Mouse (Mus musculus) hindbrain, embryonic 16.5 days (tissue): ENCODE measurements around the gene Bag6. TPM values are rescaled to one million over a fixed set of nuclear protein-coding genes. Genes with fewer than 3 reads are reported as not detected.

Source experiments
- ATAC-seq: fragments of 200-750 bp; cut with Nextera tagmentation; 2 replicates; pipeline ENCODE4 v1.8.0; 2017; ENCODE audit warnings: moderate TSS enrichment, moderate library complexity
- H3K27ac ChIP-seq: fragments of 300-500 bp; sonication (generic); 2 replicates; pipeline ENCODE4 v1.5.1; 2014; ENCODE audit warnings: low read depth, mild to moderate bottlenecking, control low read depth, low read length, moderate library complexity
- H3K27me3 ChIP-seq: fragments of 300-500 bp; sonication (generic); replicated peaks from 2 replicates; pipeline ENCODE4 v1.6.1; 2014; ENCODE audit warnings: low read length; ENCODE audit not compliant: control insufficient read depth, insufficient read depth
- H3K36me3 ChIP-seq: fragments of 300-500 bp; sonication (generic); 2 replicates; pipeline ENCODE4 v1.6.1; 2014; ENCODE audit warnings: mild to moderate bottlenecking, low read length, moderate library complexity, mixed read lengths; ENCODE audit not compliant: control insufficient read depth, insufficient read depth
- H3K4me1 ChIP-seq: fragments of 300-500 bp; sonication (generic); 2 replicates; pipeline ENCODE4 v1.6.1; 2014; ENCODE audit warnings: low read depth, low read length; ENCODE audit not compliant: control insufficient read depth, insufficient read depth
- H3K4me2 ChIP-seq: fragments of 300-500 bp; sonication (generic); 2 replicates; pipeline ENCODE4 v1.6.1; 2014; ENCODE audit warnings: mild to moderate bottlenecking, low read length, control low read depth, moderate library complexity
- H3K4me3 ChIP-seq: fragments of 300-500 bp; sonication (generic); 2 replicates; pipeline ENCODE4 v1.5.1; 2014; ENCODE audit warnings: mild to moderate bottlenecking, low read length, control low read depth, moderate library complexity
- H3K9ac ChIP-seq: fragments of 300-500 bp; sonication (generic); 2 replicates; pipeline ENCODE4 v1.6.1; 2014; ENCODE audit warnings: low read depth, mild to moderate bottlenecking, control low read depth, low read length, moderate library complexity
- H3K9me3 ChIP-seq: fragments of 300-500 bp; sonication (generic); 2 replicates; pipeline ENCODE4 v1.6.1; 2014; ENCODE audit warnings: mild to moderate bottlenecking, low read length, moderate library complexity; ENCODE audit not compliant: control insufficient read depth
- WGBS: fragments of 180-500 bp; shearing (Covaris S2); extraction: QIAGEN DNeasy Blood & Tissue Kit; methylation state at CpG from one replicate; pipeline ENCODE4 v1.1.7; 2014; 5-methylcytosine and 5-hydroxymethylcytosine counted together
- polyA plus RNA-seq: library from polyadenylated mRNA; unstranded; fragments of >200 nt; fragmentation: Nextera tagmentation; extraction: Ambion mirVana; gene quantifications from 2 replicates; pipeline ENCODE4 v1.2.1, GENCODE M21; 2015

Bag6 gene
- polyA plus RNA-seq, 1 experiment from 2014 or later, result 50.9 TPM

DNA sequence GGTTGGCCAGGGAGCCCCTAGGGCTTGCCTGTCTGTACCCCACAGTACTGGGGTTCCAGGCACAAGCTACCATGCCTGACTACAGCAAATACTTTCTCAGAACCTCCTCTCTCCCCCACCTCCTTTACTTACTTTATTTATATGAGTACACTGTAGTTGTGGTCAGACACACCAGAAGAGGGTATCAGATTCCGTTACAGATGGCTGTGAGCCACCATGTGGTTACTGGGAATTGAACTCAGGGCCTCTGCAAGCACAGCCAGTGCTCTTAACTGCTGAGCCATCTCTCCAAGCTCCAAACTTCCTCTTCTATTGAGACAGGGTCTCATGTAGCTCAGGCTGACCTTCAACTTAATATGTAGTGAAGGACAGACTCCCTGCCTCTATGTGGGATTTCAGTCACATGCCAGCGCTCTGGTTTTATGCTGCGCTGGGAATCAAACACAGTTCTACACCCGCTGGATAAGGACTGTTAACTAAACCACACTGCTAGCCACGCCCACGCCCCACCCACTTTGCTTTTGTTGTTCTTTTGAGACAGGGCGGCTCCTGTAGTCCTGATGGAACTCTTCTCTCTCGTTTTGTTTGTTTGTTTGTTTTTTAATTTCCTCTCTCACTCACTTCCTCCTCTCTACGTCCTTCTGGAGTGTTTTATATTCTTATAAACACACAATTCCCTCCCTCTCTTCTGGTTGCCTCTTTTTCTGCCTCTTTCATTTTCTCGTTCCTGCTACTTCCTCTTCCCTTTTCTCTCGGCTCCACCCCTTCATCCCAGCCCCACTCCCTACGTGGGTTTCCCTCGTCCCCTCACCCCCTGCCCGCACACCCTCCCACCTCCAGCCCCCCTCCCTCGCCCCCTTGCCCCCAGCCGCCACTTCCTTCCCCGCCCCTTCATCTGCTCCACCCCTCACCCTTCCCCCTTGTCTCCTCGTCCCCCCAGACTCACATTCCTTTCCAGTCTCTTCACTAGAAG is 50.9 kb downstream of the Bag6 start:
- peak overlapping the region; percentile 36 for H3K4me3 ChIP-seq
- H3K4me1 ChIP-seq, result peaks cover 2% of the 10 kb centered on the region; the same call in 1 of the 2 replicates
- no peaks in the 10 kb centered on the region for H3K9me3 ChIP-seq
- 2% methylated on average over 18 of the region's 18 CpGs for WGBS
- peak overlapping the region; percentile 53 for H3K9ac ChIP-seq
- H3K36me3 ChIP-seq, result no peaks in the 10 kb centered on the region
- peak overlapping the region; percentile 65 for H3K4me2 ChIP-seq
- no peaks in the 10 kb centered on the region for H3K27me3 ChIP-seq
- ATAC-seq, result peak; percentile 65; the same call in 1 of the 2 replicates
- peak overlapping the region; percentile 82 for H3K27ac ChIP-seq

DNA sequence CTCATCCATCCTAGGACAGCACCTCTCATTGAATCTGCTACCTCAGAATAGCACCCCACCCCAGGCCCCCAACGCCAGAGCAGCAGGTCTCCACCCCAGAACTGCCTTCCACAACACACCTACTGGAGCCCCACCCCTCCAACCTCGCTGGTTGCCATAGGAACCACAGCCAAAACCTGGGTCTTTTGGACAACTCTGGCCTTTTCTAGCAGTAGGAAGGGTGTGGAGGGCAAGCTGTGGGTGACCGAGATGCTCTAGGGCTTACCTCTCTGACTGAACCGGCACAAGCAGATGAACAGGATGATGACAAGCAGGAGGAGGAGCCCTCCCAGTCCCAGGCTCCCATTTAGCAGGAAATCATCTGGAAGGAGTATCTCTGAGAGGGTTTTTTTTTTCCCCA is 51.7 kb downstream of the Bag6 start:
- 1% methylated on average over 4 of the region's 4 CpGs for WGBS
- Histone ChIP-seq H3K27ac (peak overlapping the region; percentile 82), H3K4me2 (peak overlapping the region; percentile 65), H3K9me3 (no peaks in the 10 kb centered on the region), H3K36me3 (no peaks in the 10 kb centered on the region), H3K9ac (peak overlapping the region; percentile 57), H3K4me3 (peak overlapping the region; percentile 36), H3K4me1 (peaks cover 2% of the 10 kb centered on the region; the same call in 1 of the 2 replicates), H3K27me3 (no peaks in the 10 kb centered on the region)
- ATAC-seq, result peak; percentile 46; the same call in 1 of the 2 replicates

- WGBS, result 83% methylated on average over 4 of the region's 4 CpGs
Observed at GRCm38 (mm10) chr17:35187345-35187744, 52.4 kb downstream of the Bag6 start.

GRCm38 (mm10) chr17:35187959-35188610 is 53.1 kb downstream of the Bag6 start, which contains the start of gene Lst1:
Gene Lst1 (minus strand): TSS chr17:35188439.
- WGBS, result 79% methylated on average over 7 of the region's 7 CpGs
- Histone ChIP-seq H3K9ac (no peak within 1 kb of the TSS), H3K27ac (no peak within 1 kb of the TSS), H3K4me3 (no peak within 1 kb of the TSS), H3K4me2 (no peak within 1 kb of the TSS), H3K9me3 (no peaks in the 10 kb centered on the region), H3K4me1 (peaks cover 2% of the 10 kb centered on the region; the same call in 1 of the 2 replicates), H3K27me3 (no peaks in the 10 kb centered on the region), H3K36me3 (no peaks in the 10 kb centered on the region)
- ATAC-seq, result no peak

More at GRCm38 (mm10) chr17:35187345-35187744, 52.4 kb downstream of the Bag6 start:
- H3K4me1 ChIP-seq, result peaks cover 2% of the 10 kb centered on the region; the same call in 1 of the 2 replicates
- H3K27ac ChIP-seq, result no peak overlapping the region
- H3K9me3 ChIP-seq, result no peaks in the 10 kb centered on the region
- H3K4me3 ChIP-seq, result no peak overlapping the region
- H3K27me3 ChIP-seq, result no peaks in the 10 kb centered on the region
- no peak overlapping the region for H3K9ac ChIP-seq
- no peaks in the 10 kb centered on the region for H3K36me3 ChIP-seq
- ATAC-seq, result no peak
- H3K4me2 ChIP-seq, result no peak overlapping the region

GRCm38 (mm10) chr17:35189186-35189585 is 54.2 kb downstream of the Bag6 start:
- 59% methylated on average over 1 of the region's 1 CpGs for WGBS
- H3K4me1 ChIP-seq, result peaks cover 2% of the 10 kb centered on the region; the same call in 1 of the 2 replicates
- H3K9ac ChIP-seq, result no peak overlapping the region
- H3K27me3 ChIP-seq, result peaks cover 2% of the 10 kb centered on the region; the same call in 1 of the 2 replicates
- no peak overlapping the region for H3K4me2 ChIP-seq
- no peak overlapping the region for H3K4me3 ChIP-seq
- no peak for ATAC-seq
- no peaks in the 10 kb centered on the region for H3K36me3 ChIP-seq
- no peaks in the 10 kb centered on the region for H3K9me3 ChIP-seq
- no peak overlapping the region for H3K27ac ChIP-seq

- Histone ChIP-seq H3K27me3 (peaks cover 8% of the 10 kb centered on the region), H3K9ac (no peak overlapping the region), H3K9me3 (no peaks in the 10 kb centered on the region), H3K4me2 (no peak overlapping the region), H3K36me3 (no peaks in the 10 kb centered on the region), H3K4me1 (peaks cover 2% of the 10 kb centered on the region; the same call in 1 of the 2 replicates), H3K4me3 (no peak overlapping the region), H3K27ac (no peak overlapping the region)
- 79% methylated on average over 4 of the region's 4 CpGs for WGBS
- no peak for ATAC-seq
Observed at GRCm38 (mm10) chr17:35190096-35190495, 55.1 kb downstream of the Bag6 start.

GRCm38 (mm10) chr17:35191723-35192122 is 56.7 kb downstream of the Bag6 start:
- Histone ChIP-seq H3K27ac (no peak overlapping the region), H3K4me2 (no peak overlapping the region), H3K4me3 (no peak overlapping the region), H3K36me3 (no peaks in the 10 kb centered on the region), H3K27me3 (peaks cover 22% of the 10 kb centered on the region), H3K9me3 (no peaks in the 10 kb centered on the region), H3K4me1 (peaks cover 8% of the 10 kb centered on the region; the same call in 1 of the 2 replicates), H3K9ac (no peak overlapping the region)
- WGBS, result 62% methylated on average over 2 of the region's 2 CpGs
- no peak for ATAC-seq

- peaks cover 8% of the 10 kb centered on the region; the same call in 1 of the 2 replicates for H3K4me1 ChIP-seq
- H3K27ac ChIP-seq, result no peak overlapping the region
- H3K4me3 ChIP-seq, result no peak overlapping the region
- H3K9ac ChIP-seq, result no peak overlapping the region
- 88% methylated on average over 5 of the region's 5 CpGs for WGBS
- no peak for ATAC-seq
- no peak overlapping the region for H3K4me2 ChIP-seq
- H3K9me3 ChIP-seq, result no peaks in the 10 kb centered on the region
- H3K27me3 ChIP-seq, result peaks cover 25% of the 10 kb centered on the region
- no peaks in the 10 kb centered on the region for H3K36me3 ChIP-seq
Observed at GRCm38 (mm10) chr17:35192924-35193323, 57.9 kb downstream of the Bag6 start.
